Mouse (Mus musculus) midbrain, embryonic 13.5 days (tissue): Measurements from ENCODE around the gene Glt28d2. TPM values are rescaled to one million over a fixed set of nuclear protein-coding genes. Genes with fewer than 3 reads are reported as not detected.
"Not testable (repeated sequence)": the region's sequence is repeated elsewhere in the genome, so short reads cannot be mapped to it uniquely, and the experiment has no call there.

ENCODE experiments used
- ATAC-seq: fragments of 200-750 bp; cut with Nextera tagmentation; 2 replicates; pipeline ENCODE4 v1.8.0; 2017; ENCODE audit warnings: mild to moderate bottlenecking, moderate TSS enrichment, moderate library complexity
- H3K27ac ChIP-seq: fragments of 300-500 bp; sonication (generic); 2 replicates; pipeline ENCODE4 v1.5.1; 2015; ENCODE audit warnings: inconsistent platforms, mild to moderate bottlenecking, moderate library complexity
- H3K27me3 ChIP-seq: fragments of 300-500 bp; sonication (generic); 2 replicates; pipeline ENCODE4 v1.6.1; 2015; ENCODE audit warnings: mild to moderate bottlenecking, inconsistent platforms
- H3K36me3 ChIP-seq: fragments of 300-500 bp; sonication (generic); 2 replicates; pipeline ENCODE4 v1.6.1; 2015; ENCODE audit warnings: mild to moderate bottlenecking, inconsistent platforms
- H3K4me1 ChIP-seq: fragments of 300-500 bp; sonication (generic); replicated peaks from 2 replicates; pipeline ENCODE4 v1.6.1; 2015; ENCODE audit warnings: inconsistent platforms
- H3K4me2 ChIP-seq: fragments of 300-500 bp; sonication (generic); replicated peaks from 2 replicates; pipeline ENCODE4 v1.6.1; 2015; ENCODE audit warnings: moderate library complexity, mild to moderate bottlenecking, inconsistent platforms
- H3K4me3 ChIP-seq: fragments of 300-500 bp; sonication (generic); replicated peaks from 2 replicates; pipeline ENCODE4 v1.5.1; 2015; ENCODE audit warnings: mild to moderate bottlenecking, inconsistent platforms
- H3K9ac ChIP-seq: fragments of 300-500 bp; sonication (generic); replicated peaks from 2 replicates; pipeline ENCODE4 v1.6.1; 2015; ENCODE audit warnings: mild to moderate bottlenecking, inconsistent platforms
- H3K9me3 ChIP-seq: fragments of 300-500 bp; sonication (generic); 2 replicates; pipeline ENCODE4 v1.6.1; 2016; ENCODE audit warnings: mild to moderate bottlenecking, inconsistent platforms
- WGBS: fragments of 180-500 bp; shearing (Covaris S2); methylation state at CpG from one replicate; pipeline ENCODE4 v1.1.7; 2015; 5-methylcytosine and 5-hydroxymethylcytosine counted together
- polyA plus RNA-seq: library from polyadenylated mRNA; unstranded; fragments of >200 nt; fragmentation: Nextera tagmentation; extraction: Ambion mirVana; gene quantifications from 2 replicates; pipeline ENCODE4 v1.2.1, GENCODE M21; 2015

The Glt28d2 gene
- polyA plus RNA-seq, result 0.14 TPM in 1 of 2 replicates, not detected in the other

GRCm38 (mm10) chr3:85887239-85887827 lies at the start of gene Glt28d2, which contains the start of gene Gm37240:
TSS of gene Glt28d2 (minus strand) at chr3:85887516.
TSS of gene Gm37240 (minus strand) at chr3:85887518.
- no peak within 1 kb of the TSS for H3K27ac ChIP-seq
- peaks cover 21% of the 10 kb centered on the region for H3K4me1 ChIP-seq
- ATAC-seq, result peak; percentile 88
- no peaks in the 10 kb centered on the region for H3K36me3 ChIP-seq
- WGBS, result under 1% methylated on average over 46 of the region's 48 CpGs
- H3K9ac ChIP-seq, result peak within 1 kb of the TSS; percentile 51
- peaks cover 37% of the 10 kb centered on the region for H3K27me3 ChIP-seq
- peak within 1 kb of the TSS; percentile 97 for H3K4me2 ChIP-seq
- no peaks in the 10 kb centered on the region for H3K9me3 ChIP-seq
- peak within 1 kb of the TSS; percentile 56 for H3K4me3 ChIP-seq

- WGBS, result 95% methylated on average over 5 of the region's 5 CpGs
- Histone ChIP-seq H3K27ac (no peak overlapping the region), H3K4me1 (no peaks in the 10 kb centered on the region), H3K27me3 (no peaks in the 10 kb centered on the region), H3K9ac (no peak overlapping the region), H3K4me3 (no peak overlapping the region), H3K9me3 (no peaks in the 10 kb centered on the region), H3K4me2 (no peak overlapping the region), H3K36me3 (no peaks in the 10 kb centered on the region)
- no peak for ATAC-seq
Observed at GRCm38 (mm10) chr3:85933586-85933985, 46.3 kb upstream of the Glt28d2 start.

GRCm38 (mm10) chr3:85931859-85932258 lies 44.5 kb upstream of the Glt28d2 start:
- H3K9me3 ChIP-seq, result no peaks in the 10 kb centered on the region
- 90% methylated on average over 6 of the region's 6 CpGs for WGBS
- no peaks in the 10 kb centered on the region for H3K4me1 ChIP-seq
- H3K27me3 ChIP-seq, result no peaks in the 10 kb centered on the region
- no peak overlapping the region for H3K27ac ChIP-seq
- no peak overlapping the region for H3K4me2 ChIP-seq
- ATAC-seq, result no peak
- H3K4me3 ChIP-seq, result no peak overlapping the region
- H3K9ac ChIP-seq, result no peak overlapping the region
- H3K36me3 ChIP-seq, result no peaks in the 10 kb centered on the region

- Histone ChIP-seq H3K27me3 (no peaks in the 10 kb centered on the region), H3K27ac (no peak overlapping the region), H3K4me1 (no peaks in the 10 kb centered on the region), H3K4me2 (no peak overlapping the region), H3K9me3 (no peaks in the 10 kb centered on the region), H3K4me3 (no peak overlapping the region), H3K9ac (no peak overlapping the region), H3K36me3 (no peaks in the 10 kb centered on the region)
- ATAC-seq, result no peak
- WGBS, result 31% methylated on average over 11 of the region's 11 CpGs
Observed at GRCm38 (mm10) chr3:85930671-85931255, 43.4 kb upstream of the Glt28d2 start.

GRCm38 (mm10) chr3:85929711-85930110 lies 42.4 kb upstream of the Glt28d2 start:
- no peak for ATAC-seq
- Histone ChIP-seq H3K4me3 (no peak overlapping the region), H3K9ac (no peak overlapping the region), H3K36me3 (no peaks in the 10 kb centered on the region), H3K9me3 (no peaks in the 10 kb centered on the region), H3K4me1 (no peaks in the 10 kb centered on the region), H3K4me2 (no peak overlapping the region), H3K27me3 (no peaks in the 10 kb centered on the region), H3K27ac (no peak overlapping the region)
- WGBS, result 88% methylated on average over 5 of the region's 5 CpGs

- H3K36me3 ChIP-seq, result no peaks in the 10 kb centered on the region
- H3K27me3 ChIP-seq, result no peaks in the 10 kb centered on the region
- no peak for ATAC-seq
- H3K4me3 ChIP-seq, result no peak overlapping the region
- no peak overlapping the region for H3K9ac ChIP-seq
- no peaks in the 10 kb centered on the region for H3K4me1 ChIP-seq
- WGBS, result 83% methylated on average over 5 of the region's 5 CpGs
- H3K9me3 ChIP-seq, result no peaks in the 10 kb centered on the region
- H3K4me2 ChIP-seq, result no peak overlapping the region
- no peak overlapping the region for H3K27ac ChIP-seq
Observed at GRCm38 (mm10) chr3:85928140-85928611, 40.9 kb upstream of the Glt28d2 start.

- WGBS, result 79% methylated on average over 9 of the region's 9 CpGs
- H3K9ac ChIP-seq, result no peak overlapping the region
- no peaks in the 10 kb centered on the region for H3K4me1 ChIP-seq
- no peak overlapping the region for H3K4me3 ChIP-seq
- H3K9me3 ChIP-seq, result no peaks in the 10 kb centered on the region
- H3K36me3 ChIP-seq, result no peaks in the 10 kb centered on the region
- H3K27ac ChIP-seq, result no peak overlapping the region
- H3K4me2 ChIP-seq, result no peak overlapping the region
- no peaks in the 10 kb centered on the region for H3K27me3 ChIP-seq
- no peak for ATAC-seq
Observed at GRCm38 (mm10) chr3:85927296-85927695, 40.0 kb upstream of the Glt28d2 start.

GRCm38 (mm10) chr3:85923954-85924945 lies 36.9 kb upstream of the Glt28d2 start:
- H3K9me3 ChIP-seq, result no peaks in the 10 kb centered on the region
- H3K4me3 ChIP-seq, result no peak overlapping the region
- H3K27ac ChIP-seq, result no peak overlapping the region
- H3K4me1 ChIP-seq, result no peaks in the 10 kb centered on the region
- H3K27me3 ChIP-seq, result no peaks in the 10 kb centered on the region
- peak; percentile 71 for ATAC-seq
- H3K36me3 ChIP-seq, result no peaks in the 10 kb centered on the region
- 45% methylated on average over 18 of the region's 18 CpGs for WGBS
- no peak overlapping the region for H3K9ac ChIP-seq
- no peak overlapping the region; the same call in 1 of the 2 replicates for H3K4me2 ChIP-seq

- Histone ChIP-seq H3K4me1 (no peaks in the 10 kb centered on the region), H3K9me3 (no peaks in the 10 kb centered on the region), H3K9ac (no peak overlapping the region), H3K36me3 (no peaks in the 10 kb centered on the region), H3K27ac (no peak overlapping the region), H3K4me2 (no peak overlapping the region), H3K4me3 (no peak overlapping the region), H3K27me3 (no peaks in the 10 kb centered on the region)
- WGBS, result 71% methylated on average over 8 of the region's 8 CpGs
- ATAC-seq, result no peak
Observed at GRCm38 (mm10) chr3:85923343-85923742, 36.0 kb upstream of the Glt28d2 start.

GRCm38 (mm10) chr3:85922331-85922730 lies 35.0 kb upstream of the Glt28d2 start:
- 87% methylated on average over 3 of the region's 3 CpGs for WGBS
- no peaks in the 10 kb centered on the region for H3K27me3 ChIP-seq
- no peak overlapping the region for H3K27ac ChIP-seq
- no peaks in the 10 kb centered on the region for H3K9me3 ChIP-seq
- H3K36me3 ChIP-seq, result no peaks in the 10 kb centered on the region
- ATAC-seq, result no peak
- H3K4me2 ChIP-seq, result no peak overlapping the region
- no peak overlapping the region for H3K9ac ChIP-seq
- no peaks in the 10 kb centered on the region for H3K4me1 ChIP-seq
- no peak overlapping the region for H3K4me3 ChIP-seq

GRCm38 (mm10) chr3:85920671-85921070 lies 33.4 kb upstream of the Glt28d2 start:
- ATAC-seq, H3K36me3 ChIP-seq, H3K9me3 ChIP-seq, H3K27ac ChIP-seq, H3K4me3 ChIP-seq, H3K4me1 ChIP-seq, H3K4me2 ChIP-seq, H3K9ac ChIP-seq, H3K27me3 ChIP-seq: not testable (repeated sequence)
- WGBS, result 93% methylated on average over 2 of the region's 2 CpGs

- Histone ChIP-seq H3K27me3 (no peaks in the 10 kb centered on the region), H3K36me3 (no peaks in the 10 kb centered on the region), H3K9ac (no peak overlapping the region), H3K27ac (no peak overlapping the region), H3K4me2 (no peak overlapping the region), H3K9me3 (no peaks in the 10 kb centered on the region), H3K4me1 (no peaks in the 10 kb centered on the region), H3K4me3 (no peak overlapping the region)
- no peak for ATAC-seq
- WGBS, result 12% methylated on average over 4 of the region's 4 CpGs
Observed at GRCm38 (mm10) chr3:85917600-85917999, 30.3 kb upstream of the Glt28d2 start.
